Mouse (Mus musculus) CD4-positive, CD25-positive, alpha-beta regulatory T cell, adult 4 months (primary cell): Measurements from ENCODE around the gene Foxj3. TPM values are rescaled to one million over a fixed set of nuclear protein-coding genes. Genes with fewer than 3 reads are reported as not detected.
"Not testable (repeated sequence)": the region's sequence is repeated elsewhere in the genome, so short reads cannot be mapped to it uniquely, and the experiment has no call there.

Source experiments
- ATAC-seq: one replicate; pipeline ENCODE4 v1.8.0; 2017
- polyA plus RNA-seq, 2 experiments: library from polyadenylated mRNA; unstranded; fragments of 100-300 nt; shearing (Covaris generic); gene quantifications; one replicate each; pipeline ENCODE4 v1.2.1; 2017

Foxj3 gene
- 10 to 100 TPM; 12.5 to 12.6 TPM for polyA plus RNA-seq

GRCm38 (mm10) chr4:119536615-119537014, at the start of gene Foxj3:
Gene Foxj3 (plus strand): TSS chr4:119537004.
- not testable (repeated sequence) for ATAC-seq

DNA sequence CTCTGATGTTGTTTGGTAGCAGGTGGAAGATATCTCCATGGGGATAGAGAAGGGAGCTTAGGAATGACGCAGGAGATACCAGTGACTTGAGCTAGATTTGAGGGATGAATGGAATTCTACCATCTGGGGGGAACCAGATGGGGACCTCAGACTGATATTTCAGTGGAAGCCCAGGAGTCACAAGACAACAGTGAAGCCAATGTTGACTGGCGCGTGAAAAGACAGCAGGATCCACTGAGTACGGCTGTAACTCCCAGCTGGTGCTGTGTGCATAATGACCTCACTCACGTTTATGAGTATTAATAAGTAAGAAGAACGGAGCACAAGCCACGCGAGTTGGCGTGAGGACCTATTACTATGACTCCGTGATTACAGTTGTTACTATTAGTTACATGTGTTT, 47.1 kb upstream of the Foxj3 start:
- ATAC-seq: no peak

DNA sequence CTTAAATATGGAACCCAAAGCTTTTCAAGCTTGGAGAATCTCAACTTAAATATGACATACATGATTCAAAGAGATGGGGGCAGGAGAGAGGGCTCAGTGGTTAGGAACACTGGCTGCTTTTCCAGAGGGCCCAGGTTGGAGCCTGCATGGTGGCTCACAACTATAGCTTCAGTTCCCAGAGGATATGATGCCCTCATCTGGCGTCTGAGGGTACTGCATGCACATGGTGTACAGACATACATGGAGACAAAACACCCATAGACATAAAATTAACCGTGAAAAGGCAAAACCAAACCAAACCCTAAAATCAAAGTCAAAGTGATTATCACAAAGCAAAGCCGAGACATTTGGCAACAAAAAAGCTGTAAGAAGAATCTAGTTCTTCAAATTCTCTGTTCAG, 46.0 kb upstream of the Foxj3 start:
- no peak for ATAC-seq

- peak; percentile 85 for ATAC-seq
Measured at GRCm38 (mm10) chr4:119492291-119492932, 44.4 kb upstream of the Foxj3 start, which contains the start of gene Rimkla. Gene Rimkla (minus strand): TSS chr4:119492628.

- ATAC-seq: no peak
Measured at GRCm38 (mm10) chr4:119492933-119493327, 43.9 kb upstream of the Foxj3 start.

- ATAC-seq: no peak
Measured at GRCm38 (mm10) chr4:119498319-119498848, 38.4 kb upstream of the Foxj3 start.

DNA sequence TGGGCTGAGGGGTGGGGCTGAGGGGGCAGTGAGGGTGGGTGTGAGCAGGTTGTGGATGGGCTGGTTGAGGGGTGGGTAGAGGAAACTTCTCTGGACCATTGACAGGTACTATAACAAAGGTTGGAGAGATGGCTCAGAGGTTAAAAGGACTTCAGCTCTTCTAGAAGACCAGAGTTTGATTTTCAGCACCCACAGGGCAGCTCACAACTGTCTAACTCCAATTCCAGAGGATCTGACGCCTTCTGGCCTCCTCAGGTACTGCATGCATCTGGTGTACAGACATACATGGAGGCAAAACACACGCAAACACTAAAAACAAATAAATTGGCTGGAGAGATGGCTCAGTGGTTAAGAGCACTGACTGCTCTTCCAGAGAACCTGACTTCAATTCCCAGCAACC, 25.2 kb upstream of the Foxj3 start:
- no peak for ATAC-seq

GRCm38 (mm10) chr4:119512731-119513141, 24.1 kb upstream of the Foxj3 start:
- ATAC-seq: no peak

DNA sequence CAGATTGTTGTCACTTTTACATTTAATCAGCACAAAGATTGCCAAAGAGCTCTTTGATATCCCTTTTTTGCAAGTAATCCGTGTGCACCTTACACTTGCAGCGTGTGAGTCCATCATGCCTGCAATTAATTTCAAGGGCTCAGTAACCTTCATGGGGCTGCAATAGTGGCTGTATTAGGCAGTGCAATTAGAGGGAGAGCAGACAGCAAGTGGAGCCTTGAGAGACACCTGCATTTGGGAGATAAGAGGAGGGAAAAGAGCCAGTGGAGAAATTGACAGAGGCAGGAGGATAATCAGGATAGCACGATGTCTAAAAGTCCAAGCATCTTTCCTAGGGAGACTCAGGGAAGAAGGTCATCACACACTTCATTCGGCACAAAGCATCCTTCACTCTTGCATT, 13.2 kb upstream of the Foxj3 start:
- ATAC-seq: no peak

DNA sequence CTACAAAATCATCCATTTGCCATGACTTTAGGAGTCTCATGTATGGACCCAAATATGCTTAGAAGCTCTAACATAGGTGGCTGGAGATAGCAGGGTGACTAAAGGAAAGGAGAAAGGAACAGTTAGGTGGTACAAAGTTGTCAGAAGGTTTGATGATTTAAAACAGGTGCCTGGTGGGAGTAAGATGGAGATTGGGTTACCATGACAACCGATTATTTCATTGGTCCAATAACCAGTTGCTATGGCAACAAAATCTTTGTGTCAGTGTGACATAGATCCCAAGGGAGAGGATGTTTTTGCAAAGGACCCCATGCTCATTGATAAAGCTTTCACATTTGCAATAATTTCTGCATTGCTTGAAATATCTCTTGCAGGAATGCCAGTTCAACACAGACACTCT, 12.8 kb upstream of the Foxj3 start:
- no peak for ATAC-seq

DNA sequence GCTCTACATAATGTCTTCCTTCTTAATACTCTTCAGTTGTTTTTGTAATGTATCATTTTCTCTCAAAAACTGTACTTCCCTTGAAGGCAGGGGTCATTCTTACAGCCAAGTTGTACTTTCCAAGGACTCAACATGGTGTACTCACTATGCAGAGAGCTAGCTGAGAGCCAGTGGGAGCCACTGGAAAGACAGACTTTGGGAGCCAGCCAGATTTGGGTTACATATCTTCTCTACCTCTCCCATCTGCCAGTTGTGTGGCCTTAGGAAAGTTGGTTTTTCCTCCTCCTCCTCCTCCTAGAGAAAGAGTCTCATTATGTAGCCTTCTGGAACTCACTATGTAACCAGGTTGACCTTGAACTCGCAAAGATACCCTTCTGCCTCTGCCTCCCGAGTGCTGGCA, 12.3 kb upstream of the Foxj3 start:
- ATAC-seq: no peak

DNA sequence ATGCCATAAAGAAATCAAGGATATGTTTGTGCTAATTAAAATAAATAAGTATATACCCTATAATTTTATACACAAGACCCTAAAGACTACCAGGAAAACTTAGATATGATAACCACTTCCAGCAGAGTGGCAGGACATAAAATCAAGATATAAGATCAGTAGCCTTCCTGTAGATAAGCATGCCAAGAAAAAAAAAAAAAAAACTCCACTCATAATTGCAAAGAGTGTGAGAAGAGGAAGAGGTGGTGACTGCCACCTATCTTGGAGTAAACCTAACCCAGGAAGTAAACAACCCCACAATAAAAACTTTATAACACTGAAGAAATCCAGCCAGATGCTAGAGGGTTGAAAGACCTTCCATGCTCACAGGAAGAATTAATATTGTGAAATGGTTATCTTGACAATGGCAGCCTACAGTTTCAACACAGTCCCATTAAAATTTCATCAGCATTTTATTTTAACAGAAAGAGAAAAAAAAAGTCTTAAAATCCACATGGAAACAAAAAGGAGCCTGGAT, 10.4 kb upstream of the Foxj3 start:
- ATAC-seq: no peak

- peak; percentile 41 for ATAC-seq
Measured at GRCm38 (mm10) chr4:119531813-119532212, 5.0 kb upstream of the Foxj3 start.

DNA sequence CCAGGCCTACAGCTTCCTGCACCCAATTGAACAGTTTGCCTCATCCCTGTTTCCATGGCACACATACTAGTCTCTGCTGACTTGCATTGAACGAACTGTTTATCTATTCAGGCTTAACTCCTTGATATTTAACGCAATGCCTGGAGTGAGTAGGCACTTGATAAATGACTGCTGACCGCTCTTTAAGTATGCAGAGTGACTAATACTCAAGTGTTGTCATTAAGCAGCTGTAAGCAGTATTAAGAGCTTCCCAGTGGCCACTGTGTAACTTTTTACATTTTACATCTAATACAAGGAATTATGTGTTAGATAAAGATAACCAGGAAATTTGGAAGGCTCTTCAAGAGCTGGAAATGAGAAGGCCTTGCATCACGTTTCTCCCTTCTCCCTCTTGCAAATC, 1.7 kb upstream of the Foxj3 start:
- ATAC-seq: no peak

DNA sequence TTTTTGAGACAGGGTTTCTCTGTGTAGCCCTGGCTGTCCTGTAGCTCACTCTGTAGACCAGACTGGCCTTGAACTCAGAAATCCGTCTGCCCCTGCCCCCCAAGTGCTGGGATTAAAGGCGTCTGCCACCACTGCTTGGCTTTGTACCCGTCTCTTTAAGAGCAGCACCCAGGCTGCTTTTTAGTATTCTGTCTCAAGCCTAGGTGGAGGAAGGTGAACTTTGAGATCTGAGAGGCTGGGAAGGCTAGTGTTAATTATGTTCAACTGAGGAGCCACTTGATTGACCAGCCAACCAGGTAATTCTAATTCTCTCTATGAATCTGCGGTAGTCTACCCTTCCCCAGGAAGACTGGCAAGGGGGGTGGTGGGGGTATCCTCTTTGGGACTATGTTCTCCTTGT, 632 bp downstream of the Foxj3 start:
- ATAC-seq: no peak

GRCm38 (mm10) chr4:119539031-119539824, 2.4 kb downstream of the Foxj3 start, which contains the start of gene Frg2f1:
Gene Frg2f1 (minus strand): TSS chr4:119539529.
- ATAC-seq: peak; percentile 82

DNA sequence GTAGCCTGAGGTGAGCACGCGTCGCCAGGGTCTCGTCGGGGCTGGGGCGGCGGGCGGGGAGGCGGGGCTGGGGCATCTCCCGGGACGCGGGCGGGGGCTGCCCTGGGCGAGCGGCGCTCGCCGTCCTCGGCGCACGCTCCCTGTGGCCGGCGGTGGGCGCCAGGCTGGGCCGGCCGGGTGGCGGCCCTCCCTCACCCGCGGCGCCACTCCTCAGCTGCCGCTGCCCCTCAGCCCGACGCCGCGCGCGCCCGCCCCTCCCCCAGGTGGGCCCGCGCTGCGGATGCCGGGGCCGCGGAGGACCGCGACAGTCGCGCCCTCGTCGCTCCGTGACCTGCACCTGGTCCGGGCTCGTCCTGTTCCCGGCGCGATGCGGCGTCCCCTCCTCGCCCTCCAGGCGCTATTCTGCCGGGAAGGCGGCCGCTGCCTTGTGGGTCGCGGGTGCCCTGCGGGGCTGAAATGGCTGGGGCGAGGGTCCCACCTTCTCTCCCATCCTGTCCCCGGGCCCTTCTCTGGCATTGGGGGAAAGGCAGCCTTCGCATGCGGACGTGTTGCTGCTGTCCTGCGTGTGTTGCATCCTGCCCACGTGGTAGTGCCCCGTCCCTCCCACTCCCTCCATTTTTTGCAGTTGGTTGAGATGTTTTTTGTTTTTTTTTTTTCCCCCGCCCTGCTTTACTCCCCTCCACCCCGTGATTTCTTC, 3.2 kb downstream of the Foxj3 start:
- ATAC-seq: peak; percentile 71

- ATAC-seq: peak; percentile 3
Measured at GRCm38 (mm10) chr4:119540533-119540890, 3.7 kb downstream of the Foxj3 start.

DNA sequence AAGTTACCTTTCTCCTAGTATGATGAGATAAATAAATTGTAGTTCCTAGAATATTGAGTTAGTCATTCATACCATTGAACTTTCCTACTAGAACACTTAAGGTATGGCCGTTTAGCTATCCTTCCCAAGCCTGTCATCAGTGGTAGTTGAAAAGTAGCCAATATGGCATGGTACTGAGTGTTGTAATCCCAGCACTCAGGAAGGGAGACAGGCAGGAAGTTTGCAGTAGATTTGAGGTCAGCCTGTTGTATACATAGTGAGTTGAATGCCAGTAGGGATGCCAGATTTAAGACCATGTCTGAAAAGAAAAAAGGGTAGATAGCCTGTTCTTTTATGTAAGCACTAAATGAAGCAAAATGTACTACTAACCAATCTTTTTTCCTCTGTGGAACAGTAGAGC, 14.1 kb downstream of the Foxj3 start:
- ATAC-seq: no peak

- no peak for ATAC-seq
Measured at GRCm38 (mm10) chr4:119555466-119555865, 18.7 kb downstream of the Foxj3 start.

DNA sequence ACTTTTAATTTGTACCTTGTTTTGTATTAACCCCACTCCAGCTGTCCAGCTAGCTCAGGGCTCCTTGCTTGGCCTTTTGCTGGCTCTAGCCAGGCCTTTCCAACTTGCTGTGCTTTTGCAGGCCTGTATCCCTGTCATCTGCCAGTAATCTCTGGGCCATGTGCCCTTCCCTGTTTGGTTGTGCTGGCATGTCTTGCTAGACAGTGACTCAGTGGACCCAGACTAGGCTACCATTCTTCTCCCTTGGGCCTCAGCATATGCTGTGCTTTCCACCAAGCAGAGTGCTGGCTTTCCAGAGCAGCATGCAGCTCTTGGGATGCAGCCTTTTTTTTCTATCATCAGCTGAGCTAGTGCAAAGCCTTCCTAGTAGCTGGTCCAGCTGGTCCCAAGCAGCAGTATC, 26.3 kb downstream of the Foxj3 start:
- no peak for ATAC-seq

GRCm38 (mm10) chr4:119566322-119566835, 29.6 kb downstream of the Foxj3 start:
- no peak for ATAC-seq

GRCm38 (mm10) chr4:119572682-119573081, 35.9 kb downstream of the Foxj3 start:
- no peak for ATAC-seq
